Mouse (Mus musculus) MEL (cell line): ENCODE results near the gene Zfp661.

ENCODE experiments used
- CHD2 ChIP-seq: IDR thresholded peaks from 2 replicates; pipeline ENCODE4 v1.6.1; 2011; ENCODE audit warnings: low read length, improper control_type of control experiment
- E2F4 ChIP-seq: IDR thresholded peaks from 2 replicates; pipeline ENCODE4 v1.6.1; 2011; ENCODE audit warnings: low read depth, low read length, improper control_type of control experiment, borderline replicate concordance
- EP300 ChIP-seq, 2 experiments: IDR thresholded peaks; 2 replicates each; pipeline ENCODE4 v1.6.1; 2011; ENCODE audit warnings: improper control_type of control experiment in 2 of 2, low read length in 2 of 2, low read depth in 1 of 2, mild to moderate bottlenecking in 1 of 2
- GATA1 ChIP-seq: IDR thresholded peaks from 2 replicates; pipeline ENCODE4 v1.6.1; 2011; ENCODE audit warnings: low read depth, low read length, improper control_type of control experiment
- MYC ChIP-seq: IDR thresholded peaks from 2 replicates; pipeline ENCODE4 v1.6.1; 2011; ENCODE audit warnings: low read depth, mild to moderate bottlenecking, low read length, improper control_type of control experiment, moderate library complexity
- POLR2A ChIP-seq, 2 experiments: IDR thresholded peaks; 2 replicates each; pipeline ENCODE4 v1.6.1; 2011 to 2012; ENCODE audit warnings: low read length in 2 of 2, mild to moderate bottlenecking in 2 of 2, control low read depth in 1 of 2, improper control_type of control experiment in 1 of 2, low read depth in 1 of 2, moderate library complexity in 1 of 2; ENCODE audit not compliant: control insufficient read depth in 1 of 2, insufficient read depth in 1 of 2, poor library complexity in 1 of 2
- RCOR1 ChIP-seq: IDR thresholded peaks from 2 replicates; pipeline ENCODE4 v1.6.1; 2012; ENCODE audit warnings: low read depth, mild to moderate bottlenecking, inconsistent platforms, low read length, improper control_type of control experiment

GRCm38 (mm10) chr2:127625659-127626058 is 38.8 kb upstream of the Zfp661 start:
- TF ChIP-seq MYC, result no peak
- TF ChIP-seq RCOR1, result no peak
- TF ChIP-seq GATA1, result no peak
- TF ChIP-seq EP300 (IDR thresholded peaks at IDR 0.05; ENCODE audit: low read depth in 1 of 2, low read length in 2 of 2), result no peak
- no peak for TF ChIP-seq POLR2A (IDR thresholded peaks at IDR 0.05; ENCODE audit: control insufficient read depth in 1 of 2, insufficient read depth in 1 of 2, low read depth in 1 of 2, low read length in 2 of 2, poor library complexity in 1 of 2)
- no peak for TF ChIP-seq E2F4
- no peak for TF ChIP-seq CHD2
